Mouse (Mus musculus) B cell, adult 67 days (primary cell): ENCODE measurements around the gene ccdc198. TPM values are rescaled to one million over a fixed set of nuclear protein-coding genes. Genes with fewer than 3 reads are reported as not detected.

Experiments used
- total RNA-seq, 2 experiments: library from RNA; stranded (reverse); gene quantifications; 4 replicates each; pipeline ENCODE4 v1.2.4; 2023

Gene ccdc198
- not detected for total RNA-seq

DNA sequence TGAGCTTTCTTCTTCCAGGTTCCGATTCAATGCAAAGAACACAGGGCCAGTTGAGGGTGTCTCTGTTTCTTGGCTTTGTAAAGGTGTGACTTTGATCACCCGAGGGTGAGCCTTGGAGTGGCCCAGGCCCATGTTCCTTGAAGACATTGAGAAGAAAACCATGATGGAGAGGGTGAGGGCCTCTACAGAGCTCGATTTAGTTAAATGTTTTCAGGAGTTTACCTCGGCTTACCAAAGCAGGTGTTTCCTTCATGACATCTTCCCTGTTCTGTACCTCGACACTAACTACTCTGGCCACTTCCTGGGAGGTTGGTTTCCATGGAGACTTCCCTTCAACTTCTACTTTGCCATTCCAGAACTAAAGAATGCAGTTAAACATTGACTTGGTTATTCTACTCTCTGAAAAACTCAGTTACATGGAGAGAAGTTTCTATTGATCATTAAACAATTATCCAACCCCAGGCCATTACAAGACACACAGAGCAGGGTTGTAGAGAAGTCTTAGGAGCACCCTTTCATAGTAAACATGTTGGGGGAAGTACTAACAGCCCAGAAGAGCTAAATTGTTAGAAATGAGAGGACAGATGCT, at the start of gene ccdc198:
TSS of gene ccdc198 (minus strand) at position 349 of the 589 bp plus-strand sequence.

DNA sequence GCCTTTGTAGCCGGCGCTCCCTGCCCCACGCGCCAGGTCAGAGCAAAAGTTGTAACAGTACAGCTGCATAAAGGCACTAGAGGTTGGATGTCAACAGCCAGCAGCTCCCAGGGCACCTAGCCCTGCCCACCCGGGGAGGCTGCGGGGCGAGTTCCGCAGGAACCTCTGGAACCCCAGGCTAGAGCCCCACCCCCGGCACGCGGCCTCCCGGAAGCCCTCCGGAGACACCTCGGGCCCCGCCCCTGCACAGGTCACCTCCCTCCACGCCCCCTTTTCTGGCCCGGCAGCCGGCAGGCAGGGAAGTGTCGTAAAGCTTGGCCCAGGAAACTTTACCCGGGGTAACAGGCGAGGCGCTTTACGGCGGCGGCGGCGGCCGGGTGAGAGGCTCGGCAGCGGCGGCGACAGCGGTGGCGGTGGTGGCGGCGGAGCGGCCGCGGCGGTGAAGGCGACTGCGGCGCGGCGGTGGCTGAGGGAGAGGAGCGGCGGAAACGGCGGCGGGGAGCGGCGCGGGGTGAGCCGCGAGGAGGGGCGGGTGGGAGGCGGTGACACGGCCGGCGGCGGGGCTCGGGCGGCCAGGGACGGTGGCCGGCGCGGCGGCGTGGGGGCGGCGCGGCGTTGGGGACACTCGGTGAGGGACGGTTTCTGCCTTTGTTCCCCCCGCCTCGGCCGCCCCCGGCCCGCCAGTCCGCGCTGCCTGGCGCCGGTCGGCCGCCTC, 73.2 kb downstream of the ccdc198 start, which contains the start of gene Naa30:
TSS of gene Naa30 (plus strand) at position 360 of the 715 bp plus-strand sequence.

Other genes with a start within 250 kb of the ccdc198 start
- gene Ap5m1, start 179.4 kb downstream of the ccdc198 start, total RNA-seq, result 10 to 100 TPM; 29.8 to 29.9 TPM
- gene Exoc5, start 178.8 kb downstream of the ccdc198 start, total RNA-seq, result 10 to 100 TPM; 46.7 to 48.7 TPM
- 10 to 100 TPM; 41.2 to 45.7 TPM for gene Naa30, start 73.2 kb downstream of the ccdc198 start, total RNA-seq